Mouse (Mus musculus): ENCODE results near the gene Ppm1l. TPM values are rescaled to one million over a fixed set of nuclear protein-coding genes. Genes with fewer than 3 reads are reported as not detected.
"Not testable (repeated sequence)": the region's sequence is repeated elsewhere in the genome, so short reads cannot be mapped to it uniquely, and the experiment has no call there.

Ppm1l gene
- polyA plus RNA-seq, 1 experiment from 2014 or later: 17.2 TPM

DNA sequence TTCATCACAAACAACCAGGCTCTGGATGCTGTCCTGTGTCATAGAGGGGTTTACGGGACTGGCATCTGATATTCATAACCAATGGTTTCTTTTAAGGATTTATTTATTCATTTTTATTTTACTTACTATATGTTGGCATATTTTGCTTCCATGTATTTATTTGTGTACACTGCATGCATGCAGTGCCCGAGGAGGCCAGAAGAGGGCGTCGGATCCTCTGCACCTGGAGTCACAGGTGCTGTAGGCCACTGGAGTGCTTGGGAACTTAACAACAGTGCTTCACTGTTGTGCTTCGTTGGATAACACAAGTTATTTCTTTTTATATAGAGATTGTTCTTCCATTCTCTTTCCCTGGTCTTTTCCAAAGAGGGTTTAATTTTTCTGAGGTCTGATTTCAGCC lies 81.1 kb downstream of the Ppm1l start:
- no peak for ATAC-seq (ENCODE audit: low FRiP score)
- WGBS: 64% methylated on average over 5 of the region's 5 CpGs

DNA sequence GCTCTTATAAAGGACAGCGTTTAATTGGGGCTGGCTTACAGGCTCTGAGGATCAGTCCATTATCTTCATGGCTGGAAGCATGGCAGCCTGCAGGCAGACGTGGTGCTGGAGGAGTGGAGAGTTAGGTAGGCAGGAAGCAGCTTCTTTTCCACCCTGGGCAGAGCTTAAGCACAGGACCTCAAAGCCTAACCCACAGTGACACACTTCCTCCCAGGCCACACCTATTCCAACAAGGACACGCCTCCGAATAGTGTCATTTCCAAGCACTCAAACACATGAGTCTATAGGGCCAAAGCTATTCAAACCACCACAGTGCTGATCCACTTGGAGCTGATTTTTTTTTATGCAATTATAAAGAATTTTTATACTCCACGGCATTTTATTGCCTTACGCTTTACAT lies 82.7 kb downstream of the Ppm1l start:
- WGBS: 87% methylated on average over 6 of the region's 6 CpGs
- no peak overlapping the region for H3K9ac ChIP-seq (ENCODE audit: low read depth, low read length)
- no peaks in the 10 kb centered on the region for H3K4me1 ChIP-seq (replicated peaks; ENCODE audit: control insufficient read depth, insufficient read depth, low read length)
- no peak overlapping the region for H3K4me3 ChIP-seq (ENCODE audit: low read depth, low read length)
- no peak overlapping the region for H3K27ac ChIP-seq (ENCODE audit: low read depth, low read length)
- ATAC-seq (ENCODE audit: low FRiP score) (no peak), DNase-seq (ENCODE audit: low spot score) (no peak)
- no peaks in the 10 kb centered on the region for H3K9me3 ChIP-seq (ENCODE audit: control insufficient read depth, low read length)
- H3K36me3 ChIP-seq (ENCODE audit: control insufficient read depth, insufficient read depth, low read length): no peaks in the 10 kb centered on the region
- peaks cover 19% of the 10 kb centered on the region for H3K27me3 ChIP-seq (ENCODE audit: control insufficient read depth, insufficient read depth, low read length)
- no peak overlapping the region for H3K4me2 ChIP-seq (replicated peaks; ENCODE audit: low read depth, low read length)

More for the DNA sequence above, 81.1 kb downstream of the Ppm1l start:
- no peak for DNase-seq (ENCODE audit: low spot score)
- Histone ChIP-seq H3K36me3 (ENCODE audit: control insufficient read depth, insufficient read depth, low read length) (no peaks in the 10 kb centered on the region), H3K9ac (ENCODE audit: low read depth, low read length) (no peak overlapping the region), H3K9me3 (ENCODE audit: control insufficient read depth, low read length) (no peaks in the 10 kb centered on the region), H3K27me3 (ENCODE audit: control insufficient read depth, insufficient read depth, low read length) (peaks cover 7% of the 10 kb centered on the region), H3K4me1 (replicated peaks; ENCODE audit: control insufficient read depth, insufficient read depth, low read length) (no peaks in the 10 kb centered on the region), H3K4me3 (ENCODE audit: low read depth, low read length) (no peak overlapping the region), H3K4me2 (replicated peaks; ENCODE audit: low read depth, low read length) (no peak overlapping the region), H3K27ac (ENCODE audit: low read depth, low read length) (no peak overlapping the region)

DNA sequence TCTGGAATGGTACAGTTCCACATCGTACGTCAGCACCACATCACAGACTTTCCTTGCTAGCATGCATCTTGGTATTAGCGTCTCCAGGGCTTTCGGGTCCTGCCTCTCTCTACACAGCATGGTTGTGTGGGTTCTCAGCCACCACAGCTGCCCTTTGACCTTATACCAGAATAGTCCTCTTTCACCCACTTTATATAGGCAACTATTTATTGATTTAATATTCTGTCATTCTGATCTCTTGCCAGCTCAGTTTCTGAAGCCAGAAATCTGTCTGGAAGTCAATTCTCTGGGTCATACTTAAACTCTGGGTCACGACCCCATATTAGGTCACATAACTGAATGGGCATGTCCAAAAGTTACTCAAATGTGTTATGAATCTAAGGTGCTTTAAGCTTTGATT lies 86.5 kb downstream of the Ppm1l start:
- 83% methylated on average over 5 of the region's 5 CpGs for WGBS
- H3K4me1 ChIP-seq (replicated peaks; ENCODE audit: control insufficient read depth, insufficient read depth, low read length): no peaks in the 10 kb centered on the region
- no peak for DNase-seq (ENCODE audit: low spot score)
- no peak for ATAC-seq (ENCODE audit: low FRiP score)
- H3K4me3 ChIP-seq (ENCODE audit: low read depth, low read length): no peak overlapping the region
- H3K9ac ChIP-seq (ENCODE audit: low read depth, low read length): no peak overlapping the region
- no peaks in the 10 kb centered on the region for H3K9me3 ChIP-seq (ENCODE audit: control insufficient read depth, low read length)
- no peak overlapping the region for H3K4me2 ChIP-seq (replicated peaks; ENCODE audit: low read depth, low read length)
- peaks cover 35% of the 10 kb centered on the region for H3K27me3 ChIP-seq (ENCODE audit: control insufficient read depth, insufficient read depth, low read length)
- no peak overlapping the region for H3K27ac ChIP-seq (ENCODE audit: low read depth, low read length)
- H3K36me3 ChIP-seq (ENCODE audit: control insufficient read depth, insufficient read depth, low read length): no peaks in the 10 kb centered on the region

DNA sequence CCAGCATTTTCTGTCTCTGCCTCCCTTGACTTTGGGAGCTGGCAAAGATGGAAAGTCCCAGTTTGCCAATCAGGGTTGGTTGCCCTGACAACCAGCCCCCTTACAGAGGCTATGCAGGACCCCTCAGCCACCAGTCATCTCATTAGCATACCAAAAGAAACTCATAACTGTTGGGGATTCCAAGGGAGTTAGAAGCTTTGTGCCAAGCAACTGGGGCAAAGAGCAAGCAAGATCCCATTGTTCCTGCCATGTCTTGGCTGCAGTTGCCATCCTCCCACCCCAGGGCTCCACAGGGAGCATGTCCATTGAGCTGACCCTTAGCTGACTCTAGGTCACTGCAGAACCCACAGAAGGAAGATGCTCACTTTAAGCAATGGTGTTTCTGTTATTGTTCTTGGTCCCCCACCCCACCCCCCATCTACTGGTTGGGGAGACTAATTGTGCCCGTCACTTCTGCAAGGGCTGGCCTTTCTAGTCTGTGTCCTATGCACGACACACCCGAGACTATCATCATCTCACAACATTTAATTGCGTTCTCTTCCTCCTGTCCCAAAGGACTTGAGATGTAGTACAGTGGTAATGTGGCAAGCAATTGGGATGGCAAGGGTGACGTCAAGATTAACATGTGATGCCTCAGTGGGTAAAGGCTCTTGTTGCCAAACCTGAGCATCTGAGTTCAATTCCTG lies 89.7 kb downstream of the Ppm1l start:
- Histone ChIP-seq H3K4me1 (replicated peaks; ENCODE audit: control insufficient read depth, insufficient read depth, low read length) (no peaks in the 10 kb centered on the region), H3K36me3 (ENCODE audit: control insufficient read depth, insufficient read depth, low read length) (no peaks in the 10 kb centered on the region), H3K27ac (ENCODE audit: low read depth, low read length) (no peak overlapping the region), H3K9me3 (ENCODE audit: control insufficient read depth, low read length) (no peaks in the 10 kb centered on the region), H3K27me3 (ENCODE audit: control insufficient read depth, insufficient read depth, low read length) (peaks cover 44% of the 10 kb centered on the region), H3K4me3 (ENCODE audit: low read depth, low read length) (no peak overlapping the region), H3K4me2 (replicated peaks; ENCODE audit: low read depth, low read length) (no peak overlapping the region), H3K9ac (ENCODE audit: low read depth, low read length) (no peak overlapping the region)
- 38% methylated on average over 5 of the region's 5 CpGs for WGBS
- DNase-seq (ENCODE audit: low spot score): peak; percentile 77
- ATAC-seq (ENCODE audit: low FRiP score): peak; percentile 91

DNA sequence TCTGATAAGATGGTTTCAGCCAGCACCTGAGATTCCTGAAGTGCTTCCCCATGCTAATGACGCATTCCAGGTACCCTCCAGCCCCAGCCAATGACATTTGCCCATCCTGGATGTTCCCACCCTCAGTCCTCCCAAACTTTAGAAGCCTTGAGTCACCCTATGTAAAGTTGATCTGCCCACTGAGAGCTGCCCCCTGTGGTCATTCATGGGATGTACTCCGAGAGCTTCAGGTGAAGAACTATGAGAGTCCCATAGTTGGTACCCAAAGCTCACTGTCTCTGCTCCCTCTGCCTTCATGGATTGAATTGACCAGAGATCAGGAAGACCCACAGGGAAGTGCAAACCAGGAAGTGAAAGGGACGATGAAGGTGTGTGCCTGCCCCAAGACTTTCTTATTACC lies 91.4 kb downstream of the Ppm1l start:
- Histone ChIP-seq H3K36me3 (ENCODE audit: control insufficient read depth, insufficient read depth, low read length) (no peaks in the 10 kb centered on the region), H3K4me2 (replicated peaks; ENCODE audit: low read depth, low read length) (no peak overlapping the region), H3K4me1 (replicated peaks; ENCODE audit: control insufficient read depth, insufficient read depth, low read length) (no peaks in the 10 kb centered on the region), H3K27ac (ENCODE audit: low read depth, low read length) (no peak overlapping the region), H3K4me3 (ENCODE audit: low read depth, low read length) (no peak overlapping the region), H3K9ac (ENCODE audit: low read depth, low read length) (no peak overlapping the region), H3K9me3 (ENCODE audit: control insufficient read depth, low read length) (no peaks in the 10 kb centered on the region), H3K27me3 (ENCODE audit: control insufficient read depth, insufficient read depth, low read length) (peaks cover 38% of the 10 kb centered on the region)
- 82% methylated on average over 3 of the region's 3 CpGs for WGBS
- DNase-seq (ENCODE audit: low spot score): no peak
- ATAC-seq (ENCODE audit: low FRiP score): no peak

DNA sequence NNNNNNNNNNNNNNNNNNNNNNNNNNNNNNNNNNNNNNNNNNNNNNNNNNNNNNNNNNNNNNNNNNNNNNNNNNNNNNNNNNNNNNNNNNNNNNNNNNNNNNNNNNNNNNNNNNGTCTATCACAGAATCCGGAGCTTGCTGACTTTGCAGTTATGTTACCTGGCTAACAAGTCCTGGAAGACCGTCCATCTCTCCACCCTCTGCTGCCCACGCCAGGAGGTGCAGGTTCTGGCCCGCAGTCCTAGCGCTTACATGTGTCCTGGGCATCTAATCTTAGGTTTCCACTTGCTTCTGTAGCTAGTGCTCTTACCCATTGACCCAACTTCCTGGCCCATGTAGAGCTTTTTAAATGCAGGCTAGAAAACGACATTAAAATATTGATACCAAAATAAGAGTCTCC lies 99.5 kb downstream of the Ppm1l start:
- H3K27me3 ChIP-seq (ENCODE audit: control insufficient read depth, insufficient read depth, low read length): peaks cover 3% of the 10 kb centered on the region; the same call in 1 of the 2 replicates
- ATAC-seq (ENCODE audit: low FRiP score) (no peak), DNase-seq (ENCODE audit: low spot score) (no peak)
- H3K36me3 ChIP-seq (ENCODE audit: control insufficient read depth, insufficient read depth, low read length): no peaks in the 10 kb centered on the region
- no peaks in the 10 kb centered on the region for H3K4me1 ChIP-seq (replicated peaks; ENCODE audit: control insufficient read depth, insufficient read depth, low read length)
- no peaks in the 10 kb centered on the region for H3K9me3 ChIP-seq (ENCODE audit: control insufficient read depth, low read length)
- H3K27ac ChIP-seq (ENCODE audit: low read depth, low read length): no peak overlapping the region
- no peak overlapping the region for H3K9ac ChIP-seq (ENCODE audit: low read depth, low read length)
- WGBS: 88% methylated on average over 6 of the region's 6 CpGs
- H3K4me3 ChIP-seq (ENCODE audit: low read depth, low read length): no peak overlapping the region
- H3K4me2 ChIP-seq (replicated peaks; ENCODE audit: low read depth, low read length): no peak overlapping the region

DNA sequence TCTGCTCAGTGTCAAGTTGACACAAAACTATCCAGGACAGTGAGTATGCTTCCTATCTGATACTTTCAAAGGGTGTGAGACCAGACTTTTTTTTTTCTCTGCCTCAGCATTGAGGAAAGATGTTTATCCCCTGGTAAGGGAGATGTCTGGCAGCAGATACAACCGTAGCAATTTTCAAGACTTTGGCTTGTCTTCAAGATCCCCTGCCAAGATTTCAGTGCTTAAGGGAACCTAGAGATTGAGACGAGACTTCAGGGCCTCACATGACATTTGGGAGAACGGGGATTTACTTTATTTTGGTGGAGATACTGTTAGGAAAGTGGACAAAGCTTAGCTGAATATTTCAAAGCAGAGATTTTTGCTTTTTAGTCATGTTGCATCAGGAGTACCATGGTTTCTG lies 106.1 kb downstream of the Ppm1l start:
- 87% methylated on average over 3 of the region's 3 CpGs for WGBS
- Histone ChIP-seq H3K9ac (ENCODE audit: low read depth, low read length) (no peak overlapping the region), H3K4me2 (replicated peaks; ENCODE audit: low read depth, low read length) (no peak overlapping the region)

DNA sequence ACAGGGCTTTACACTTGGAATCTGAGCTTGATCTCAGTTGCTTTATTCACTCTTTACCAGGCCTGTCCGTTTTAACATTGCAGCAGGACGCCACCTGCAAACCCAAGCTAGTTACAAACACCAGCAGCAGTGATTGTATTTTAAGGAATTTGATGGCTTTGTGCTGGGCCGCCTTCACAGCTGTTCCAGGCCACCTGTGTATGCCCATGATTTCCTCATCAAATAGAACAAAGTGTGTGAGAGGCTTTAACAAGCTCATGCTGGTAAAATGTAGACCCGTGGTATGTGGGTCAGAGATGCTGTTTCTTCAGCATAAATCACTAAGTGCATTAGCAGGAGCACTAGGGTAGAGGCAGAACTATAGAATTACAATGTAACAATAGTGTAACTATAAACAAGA lies 106.7 kb downstream of the Ppm1l start:
- WGBS: 81% methylated on average over 4 of the region's 4 CpGs
- H3K4me1 ChIP-seq (replicated peaks; ENCODE audit: control insufficient read depth, insufficient read depth, low read length): peaks cover 3% of the 10 kb centered on the region; the same call in 1 of the 2 replicates
- no peak overlapping the region for H3K27ac ChIP-seq (ENCODE audit: low read depth, low read length)
- DNase-seq (ENCODE audit: low spot score) (no peak), ATAC-seq (ENCODE audit: low FRiP score) (no peak)
- H3K4me2 ChIP-seq (replicated peaks; ENCODE audit: low read depth, low read length): no peak overlapping the region
- no peaks in the 10 kb centered on the region for H3K27me3 ChIP-seq (ENCODE audit: control insufficient read depth, insufficient read depth, low read length)
- H3K36me3 ChIP-seq (ENCODE audit: control insufficient read depth, insufficient read depth, low read length): no peaks in the 10 kb centered on the region
- H3K4me3 ChIP-seq (ENCODE audit: low read depth, low read length): no peak overlapping the region
- H3K9me3 ChIP-seq (ENCODE audit: control insufficient read depth, low read length): no peaks in the 10 kb centered on the region
- H3K9ac ChIP-seq (ENCODE audit: low read depth, low read length): no peak overlapping the region

More for the DNA sequence above, 106.1 kb downstream of the Ppm1l start:
- Histone ChIP-seq H3K36me3 (ENCODE audit: control insufficient read depth, insufficient read depth, low read length) (no peaks in the 10 kb centered on the region), H3K4me3 (ENCODE audit: low read depth, low read length) (no peak overlapping the region), H3K27me3 (ENCODE audit: control insufficient read depth, insufficient read depth, low read length) (no peaks in the 10 kb centered on the region), H3K27ac (ENCODE audit: low read depth, low read length) (no peak overlapping the region), H3K4me1 (replicated peaks; ENCODE audit: control insufficient read depth, insufficient read depth, low read length) (peaks cover under 1% of the 10 kb centered on the region; the same call in 1 of the 2 replicates), H3K9me3 (ENCODE audit: control insufficient read depth, low read length) (no peaks in the 10 kb centered on the region)
- DNase-seq (ENCODE audit: low spot score) (no peak), ATAC-seq (ENCODE audit: low FRiP score) (no peak)

DNA sequence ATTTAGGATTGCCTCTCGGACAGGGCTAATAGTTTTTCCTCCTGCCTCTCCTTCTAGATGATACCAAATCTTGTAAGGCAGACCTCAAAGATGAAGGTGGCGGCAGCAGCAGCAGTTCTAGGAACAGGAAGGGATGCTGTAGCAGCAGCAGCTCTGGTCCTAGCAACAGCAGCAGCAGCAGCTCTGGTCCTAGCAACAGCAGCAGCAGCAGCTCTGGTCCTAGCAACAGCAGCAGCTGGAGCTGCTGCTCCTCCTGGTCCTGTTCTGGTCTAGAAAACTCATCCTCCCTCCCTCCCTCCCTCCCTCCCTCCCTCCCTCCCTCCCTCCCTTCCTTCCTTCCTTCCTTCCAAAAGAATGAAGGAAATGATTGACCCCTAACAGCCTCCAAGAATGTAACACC lies 108.1 kb downstream of the Ppm1l start:
- H3K9me3 ChIP-seq (ENCODE audit: control insufficient read depth, low read length); H3K4me3 ChIP-seq (ENCODE audit: low read depth, low read length); H3K27ac ChIP-seq (ENCODE audit: low read depth, low read length); H3K36me3 ChIP-seq (ENCODE audit: control insufficient read depth, insufficient read depth, low read length); H3K27me3 ChIP-seq (ENCODE audit: control insufficient read depth, insufficient read depth, low read length); DNase-seq (ENCODE audit: low spot score); H3K9ac ChIP-seq (ENCODE audit: low read depth, low read length); H3K4me1 ChIP-seq (replicated peaks; ENCODE audit: control insufficient read depth, insufficient read depth, low read length); ATAC-seq (ENCODE audit: low FRiP score); H3K4me2 ChIP-seq (replicated peaks; ENCODE audit: low read depth, low read length): not testable (repeated sequence)
- WGBS: 84% methylated on average over 2 of the region's 2 CpGs

All from hindbrain, embryonic 11.5 days (tissue).